Mouse (Mus musculus): ENCODE results near the gene Clip3.

GRCm38 (mm10) chr7:30306083-30306779 is 14.7 kb downstream of the Clip3 start:
- TF ChIP-seq CTCF (IDR thresholded peaks at IDR 0.05; ENCODE audit: borderline replicate concordance, extremely low read depth, insufficient read depth, insufficient read length), result peak; percentile 52; the same call in 1 of the 2 replicates
- TF ChIP-seq POLR2A (IDR thresholded peaks at IDR 0.05; ENCODE audit: borderline replicate concordance, extremely low read depth, insufficient read depth, insufficient read length, poor library complexity, severe bottlenecking), result no peak
